In the genomic region with DNA sequence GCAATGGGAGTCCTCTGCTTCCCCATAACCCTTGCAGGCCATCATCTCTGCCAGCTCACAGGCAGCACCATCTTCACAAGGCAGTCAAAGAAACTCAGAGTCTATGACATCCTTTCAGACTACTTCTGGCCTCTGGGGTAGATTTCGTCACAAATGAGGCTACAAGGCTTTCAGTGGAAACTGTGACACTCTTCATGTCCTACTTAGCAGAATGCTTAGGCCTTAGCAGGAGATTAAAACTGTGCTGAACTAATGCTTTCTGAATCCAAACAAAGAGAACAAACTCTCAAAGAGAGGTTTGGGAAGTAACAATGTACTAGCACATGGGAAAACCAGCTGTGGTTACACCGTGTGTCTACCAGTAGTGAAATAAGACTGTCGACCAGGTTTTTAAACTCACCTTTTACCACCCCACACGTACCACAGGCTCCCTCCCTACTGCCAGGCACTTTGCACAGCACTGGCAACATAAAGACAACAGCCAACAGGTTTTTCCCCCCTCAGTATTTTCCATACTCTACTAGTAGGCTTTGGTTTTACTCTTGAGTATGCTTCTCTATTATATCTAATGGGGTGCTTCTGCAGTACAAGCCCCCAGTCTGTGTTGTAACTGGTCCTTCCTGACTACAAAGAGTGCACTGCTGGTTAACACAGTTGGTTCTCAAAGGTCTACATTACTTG, we compare ENCODE assay signal across 19 mouse cellular contexts. TPM values are rescaled to one million over a fixed set of nuclear protein-coding genes. Genes with fewer than 3 reads are reported as not detected.
A peak's percentile ranks its signal among the peaks of the same experiment; 100 is the strongest.
DNase-seq lines count a peak whose midpoint lies in the region; ATAC-seq lines count a peak whose summit lies in the region.
"Had no signal": no experiment of that assay in that cellular context is flagged by ENCODE, and none has a peak within 500 bp of the region (broad histone marks: within the 10 kb centered on the region; RNA-seq: fewer than 3 reads in every experiment).

No protein-coding gene starts in this region.

- H3K4me3 ChIP-seq in limb, embryonic 13.5 days: no peak overlapping the region
- H3K4me3 ChIP-seq in limb, embryonic 10.5 days: no peak overlapping the region
- H3K4me3 ChIP-seq in forebrain, embryonic 15.5 days: no peak overlapping the region
- H3K4me3 ChIP-seq: forebrain, embryonic 10.5 days; left cerebral cortex, adult 2 months had no signal

- no peak overlapping the region for H3K4me2 ChIP-seq in limb, embryonic 13.5 days (replicated peaks)
- H3K4me2 ChIP-seq in forebrain, embryonic 15.5 days (replicated peaks): no peak overlapping the region

- 0 out of 2 replicates have a peak overlapping the region, but pooled peaks have one; percentile 10 for H3K27ac ChIP-seq in limb, embryonic 13.5 days
- no peak overlapping the region for H3K27ac ChIP-seq in limb, embryonic 10.5 days
- H3K27ac ChIP-seq in forebrain, embryonic 15.5 days (replicated peaks): no peak overlapping the region
- H3K27ac ChIP-seq: forebrain, embryonic 10.5 days; hindbrain, postnatal 0 days; left cerebral cortex, adult 2 months; liver, embryonic 14.5 days had no signal

- 71% methylated on average over 4 of the region's 4 CpGs for WGBS in limb, embryonic 13.5 days
- 82% methylated on average over 4 of the region's 4 CpGs for WGBS in limb, embryonic 10.5 days
- WGBS in forebrain, embryonic 15.5 days: 68% methylated on average over 4 of the region's 4 CpGs

- no peaks in the 10 kb centered on the region for H3K36me3 ChIP-seq in limb, embryonic 13.5 days
- no peaks in the 10 kb centered on the region for H3K36me3 ChIP-seq in limb, embryonic 10.5 days
- no peaks in the 10 kb centered on the region for H3K36me3 ChIP-seq in forebrain, embryonic 15.5 days

- no peak for DNase-seq in limb, embryonic 10.5 days (ENCODE audit: low spot score)
- DNase-seq in thymus, postnatal 0 days (ENCODE audit: low spot score): peak; percentile 15
- DNase-seq in thymus, postnatal 4 days: no peak
- peak; percentile 29 for DNase-seq in brain, adult 2 months (ENCODE audit: low read depth, low spot score)
- no peak for DNase-seq in gastrocnemius, postnatal 25 days
- DNase-seq: adrenal gland, postnatal 36 days; cerebellum, adult 2 months; cerebellum, postnatal 36 days; gastrocnemius, postnatal 14 days; kidney, adult 2 months; kidney, postnatal 25 days; layer of hippocampus, adult 9-11 months had no signal

- no peak for ATAC-seq in limb, embryonic 13.5 days (ENCODE audit: low FRiP score, low read depth)
- ATAC-seq in forebrain, embryonic 15.5 days (replicated peaks): no peak
- ATAC-seq: hindbrain, postnatal 0 days; midbrain, embryonic 16.5 days had no signal

- peaks cover 22% of the 10 kb centered on the region for H3K4me1 ChIP-seq in limb, embryonic 13.5 days
- H3K4me1 ChIP-seq in limb, embryonic 10.5 days: peaks cover 9% of the 10 kb centered on the region
- H3K4me1 ChIP-seq in forebrain, embryonic 15.5 days: no peaks in the 10 kb centered on the region

- no peak overlapping the region for H3K9ac ChIP-seq in limb, embryonic 13.5 days
- H3K9ac ChIP-seq in forebrain, embryonic 15.5 days (replicated peaks): no peak overlapping the region
- H3K9ac ChIP-seq: liver, embryonic 14.5 days had no signal

- H3K9me3 ChIP-seq in limb, embryonic 13.5 days: no peaks in the 10 kb centered on the region
- no peaks in the 10 kb centered on the region for H3K9me3 ChIP-seq in limb, embryonic 10.5 days (replicated peaks)
- H3K9me3 ChIP-seq in forebrain, embryonic 15.5 days: no peaks in the 10 kb centered on the region
- H3K9me3 ChIP-seq: forebrain, embryonic 10.5 days had no signal

- H3K27me3 ChIP-seq in limb, embryonic 13.5 days: no peaks in the 10 kb centered on the region
- H3K27me3 ChIP-seq in limb, embryonic 10.5 days (ENCODE audit: low read depth, poor library complexity, severe bottlenecking): no peaks in the 10 kb centered on the region
- H3K27me3 ChIP-seq in forebrain, embryonic 15.5 days: no peaks in the 10 kb centered on the region

RNA-seq across cellular contexts. Expression of gene D5Ertd579e, which starts 15.8 kb away (rescaled TPM):
- 20.6 and 21.4 TPM in 2 replicates for polyA plus RNA-seq in limb, embryonic 13.5 days (2015; fragmentation: Nextera tagmentation; extraction: Ambion mirVana)
- polyA plus RNA-seq in limb, embryonic 10.5 days (2016; fragmentation: Nextera tagmentation; extraction: Ambion mirVana): 22.5 and 25.1 TPM in 2 replicates
- polyA plus RNA-seq in thymus, postnatal 0 days (2015; fragmentation: Nextera tagmentation; extraction: Ambion mirVana): 20.9 and 27.1 TPM in 2 replicates
- 34.5 and 35.1 TPM in 2 replicates for polyA plus RNA-seq in forebrain, embryonic 15.5 days (2015; fragmentation: Nextera tagmentation; extraction: Ambion mirVana)
- 10 to 100 TPM; 67.6 to 73.7 TPM for total RNA-seq in gastrocnemius, postnatal 25 days (2021)

Comparison
In these comparisons a context has a peak if more than half of its experiments do, and no peak if none do; other contexts are left out.
1. DNase-seq: peak in thymus, postnatal 0 days (single experiment) and brain, adult 2 months (single experiment); none in limb, embryonic 10.5 days (single experiment), thymus, postnatal 4 days (single experiment) and gastrocnemius, postnatal 25 days (single experiment).